Mouse (Mus musculus): ENCODE measurements around the gene Wscd2. TPM values are rescaled to one million over a fixed set of nuclear protein-coding genes. Genes with fewer than 3 reads are reported as not detected.

Gene Wscd2
- 1.5 TPM for polyA plus RNA-seq (2014; fragmentation: Illumina TruSeq; extraction: RNeasy Lipid Tissue Mini Kit (QIAGEN cat#74804); ENCODE audit: insufficient read depth, low read depth, low replicate concordance)

GRCm38 (mm10) chr5:113490033-113490432 lies at the start of gene Wscd2:
Wscd2 (plus strand) TSS chr5:113490333.

Other genes starting within 250 kb of the Wscd2 start
- 1.6 TPM for gene Sgsm1, start 179.5 kb upstream of the Wscd2 start, polyA plus RNA-seq (2014; fragmentation: Illumina TruSeq; extraction: RNeasy Lipid Tissue Mini Kit (QIAGEN cat#74804); ENCODE audit: insufficient read depth, low read depth, low replicate concordance)
- gene Aym1, start 133.0 kb upstream of the Wscd2 start, polyA plus RNA-seq (2014; fragmentation: Illumina TruSeq; extraction: RNeasy Lipid Tissue Mini Kit (QIAGEN cat#74804); ENCODE audit: insufficient read depth, low read depth, low replicate concordance) = not detected
- gene Cmklr1, start 160.1 kb downstream of the Wscd2 start, polyA plus RNA-seq (2014; fragmentation: Illumina TruSeq; extraction: RNeasy Lipid Tissue Mini Kit (QIAGEN cat#74804); ENCODE audit: insufficient read depth, low read depth, low replicate concordance) = 32.1 TPM
- gene 1700069L16Rik, start 234.4 kb downstream of the Wscd2 start, polyA plus RNA-seq (2014; fragmentation: Illumina TruSeq; extraction: RNeasy Lipid Tissue Mini Kit (QIAGEN cat#74804); ENCODE audit: insufficient read depth, low read depth, low replicate concordance) = not detected
- gene Ficd, start 245.5 kb downstream of the Wscd2 start, polyA plus RNA-seq (2014; fragmentation: Illumina TruSeq; extraction: RNeasy Lipid Tissue Mini Kit (QIAGEN cat#74804); ENCODE audit: insufficient read depth, low read depth, low replicate concordance) = 4.8 TPM